Mouse (Mus musculus): ENCODE measurements around the gene Cdk5rap1.

Gene Cdk5rap1

DNA sequence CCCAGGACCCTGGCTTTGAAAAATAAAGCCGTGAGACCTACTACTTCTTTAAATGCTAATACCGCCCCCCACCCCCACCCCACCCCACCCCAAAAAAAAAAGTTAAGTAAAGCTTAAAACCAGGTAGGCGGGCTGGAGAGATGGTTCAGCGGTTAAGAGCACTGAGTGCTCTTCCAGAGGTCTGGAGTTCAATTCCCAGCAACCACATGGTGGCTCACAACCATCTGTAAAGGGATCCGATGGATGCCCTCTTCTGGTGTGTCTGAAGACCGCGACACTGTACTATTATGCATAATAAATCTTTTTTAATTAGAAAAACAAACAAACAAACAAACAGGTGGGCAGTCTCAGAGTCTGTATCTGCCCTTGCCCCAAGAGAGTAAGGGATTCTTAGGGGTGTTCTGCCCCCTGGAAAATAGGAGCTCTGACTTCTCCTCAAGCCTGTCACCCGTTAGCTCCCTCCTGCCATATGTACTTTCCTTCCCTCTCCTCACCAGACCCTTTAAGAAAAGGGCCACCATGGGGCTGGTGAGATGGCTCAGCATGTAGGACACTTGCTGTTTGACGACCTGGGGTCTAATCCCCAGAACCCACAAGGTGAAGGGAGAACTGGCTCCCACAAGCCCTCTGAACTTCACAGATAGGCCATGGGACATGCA is at the start of gene Cdk5rap1:
Gene Cdk5rap1 (minus strand): TSS at position 169 of the 659 bp plus-strand sequence.
- CTCF ChIA-PET: interaction anchor here (0.6 to 0.8 kb wide), 5 partner anchors 24 to 690 kb away, joined by 3 to 9 read pairs (median 4); no protein-coding TSS in a partner anchor

- CTCF ChIA-PET: no interaction called here
Measured at GRCm38 (mm10) chr2:154422181-154422580, 49.4 kb upstream of the Cdk5rap1 start.

DNA sequence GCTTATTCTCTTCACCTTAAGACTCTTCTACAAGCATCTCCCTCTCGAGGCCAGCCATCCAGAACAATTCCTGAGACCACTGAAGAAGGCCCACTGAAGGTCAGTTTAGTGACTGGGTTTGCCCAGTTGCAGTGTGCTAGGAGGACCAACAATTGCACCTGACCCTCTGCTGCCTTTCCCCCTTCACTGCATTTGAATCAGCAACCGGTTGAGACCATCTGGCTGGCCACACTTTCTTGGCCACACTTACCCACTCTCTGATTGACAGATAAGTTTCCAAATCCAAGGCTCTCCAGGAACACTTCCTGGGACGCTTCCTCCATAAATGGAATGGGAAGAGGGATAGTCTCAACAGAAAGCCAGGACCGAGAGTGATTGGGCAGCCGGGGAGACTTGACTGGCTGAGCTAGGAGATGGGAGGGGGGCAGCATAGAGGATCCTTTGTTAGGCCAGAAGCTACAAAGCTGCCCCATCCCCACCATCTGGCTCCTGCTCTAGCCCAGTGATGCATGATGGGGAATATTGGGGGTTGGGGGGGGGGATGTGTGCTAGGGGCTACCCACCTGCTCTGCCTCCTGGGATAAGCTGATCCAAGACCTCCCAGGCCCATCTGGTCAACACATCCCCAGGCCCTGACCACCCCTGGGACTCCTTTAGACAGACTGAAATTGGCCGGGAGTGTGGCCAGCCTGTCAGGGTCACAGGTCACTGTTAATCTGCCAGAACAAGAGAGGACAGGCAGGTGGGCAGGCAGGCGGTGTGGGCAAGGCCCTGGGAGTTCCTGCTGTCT is 48.3 kb upstream of the Cdk5rap1 start:
- CTCF ChIA-PET: interaction anchor here (0.6 kb wide), 1 partner anchor 165 kb away, joined by 3 read pairs; no protein-coding TSS in a partner anchor

GRCm38 (mm10) chr2:154419631-154420515 is 47.1 kb upstream of the Cdk5rap1 start:
- CTCF ChIA-PET: no interaction called here

DNA sequence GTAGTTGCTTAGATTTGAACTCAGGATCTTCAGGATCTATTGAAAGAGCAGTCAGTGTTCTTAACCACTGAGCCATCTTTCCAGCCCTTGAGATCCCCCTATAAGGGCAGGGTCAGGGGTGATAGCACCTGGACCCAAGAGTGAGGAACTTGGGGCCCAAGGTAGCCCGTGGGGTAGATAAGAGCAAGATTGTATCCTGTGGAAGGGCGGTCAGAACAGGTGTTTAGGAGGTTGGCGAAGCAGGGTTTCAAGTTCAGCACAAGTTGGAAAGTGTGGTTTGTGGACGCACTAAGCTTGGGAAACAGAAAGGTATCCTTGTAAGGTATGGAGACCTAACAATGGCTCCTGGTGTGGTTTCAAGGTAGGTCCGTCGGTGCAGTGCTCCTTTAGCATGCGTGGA is 45.2 kb upstream of the Cdk5rap1 start:
- CTCF ChIA-PET: no interaction called here

- CTCF ChIA-PET: no interaction called here
Measured at GRCm38 (mm10) chr2:154417107-154417506, 44.3 kb upstream of the Cdk5rap1 start.

- CTCF ChIA-PET: interaction anchor here (0.6 to 0.9 kb wide), 2 partner anchors 15 to 128 kb away, joined by 3 to 5 read pairs; no protein-coding TSS in a partner anchor
Measured at GRCm38 (mm10) chr2:154412018-154412666, 39.3 kb upstream of the Cdk5rap1 start.

DNA sequence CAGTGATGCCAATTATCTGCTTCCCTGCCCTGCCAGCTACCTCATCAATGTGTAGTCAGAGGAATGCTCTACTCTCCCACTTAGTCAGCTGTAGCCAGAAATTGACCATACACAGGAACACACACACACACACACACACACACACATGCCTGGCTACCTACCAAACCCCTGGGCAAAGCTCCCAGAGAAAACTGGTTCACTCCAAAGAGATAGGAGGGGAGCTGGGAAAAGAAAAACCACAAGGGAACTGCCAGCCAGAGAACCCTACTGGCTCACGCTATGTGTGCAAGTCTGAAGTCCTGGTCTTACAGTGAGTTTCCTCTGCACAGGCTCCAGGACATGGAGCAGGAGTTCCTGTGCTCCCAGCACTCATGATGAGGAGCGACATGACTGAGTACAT is 37.5 kb upstream of the Cdk5rap1 start:
- CTCF ChIA-PET: interaction anchor here (0.7 kb wide), 2 partner anchors 42 to 1363 kb away, joined by 3 to 4 read pairs; no protein-coding TSS in a partner anchor

GRCm38 (mm10) chr2:154407643-154408445 is 35.0 kb upstream of the Cdk5rap1 start, which contains the start of gene Snta1:
Gene Snta1, minus strand, starts transcription at chr2:154408099.
- CTCF ChIA-PET: interaction anchor here (0.7 kb wide), 1 partner anchor 161 kb away, joined by 9 read pairs; no protein-coding TSS in a partner anchor

DNA sequence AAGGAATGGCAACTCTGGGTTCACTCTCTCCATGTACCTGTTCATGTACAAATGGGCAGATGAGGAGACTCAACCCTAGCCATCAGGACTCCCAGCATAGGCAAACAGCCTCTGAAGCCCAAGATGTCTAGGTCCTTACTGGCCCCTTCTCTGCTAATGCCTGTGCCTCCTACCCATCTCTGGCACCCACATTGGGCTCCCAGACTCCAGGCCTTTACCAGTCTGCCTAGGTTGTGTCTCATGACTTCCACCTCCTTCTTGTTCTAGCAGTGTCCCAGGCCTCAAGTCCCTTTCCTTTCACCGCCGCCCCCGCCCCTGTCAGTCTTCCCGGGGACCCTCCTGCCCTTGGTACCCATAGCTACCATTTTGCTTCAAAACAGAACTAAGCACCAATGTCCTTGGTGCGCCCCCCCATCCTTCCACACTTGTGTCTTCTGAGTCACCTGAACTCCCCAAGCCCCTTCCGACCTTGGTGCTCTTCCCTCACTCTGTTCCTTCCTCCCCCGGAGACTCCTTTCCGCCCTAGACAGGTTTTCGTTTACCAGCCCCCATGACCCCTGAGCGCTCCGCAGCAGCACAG is 34.3 kb upstream of the Cdk5rap1 start:
- CTCF ChIA-PET: interaction anchor here (0.7 kb wide), 1 partner anchor 161 kb away, joined by 9 read pairs; no protein-coding TSS in a partner anchor

DNA sequence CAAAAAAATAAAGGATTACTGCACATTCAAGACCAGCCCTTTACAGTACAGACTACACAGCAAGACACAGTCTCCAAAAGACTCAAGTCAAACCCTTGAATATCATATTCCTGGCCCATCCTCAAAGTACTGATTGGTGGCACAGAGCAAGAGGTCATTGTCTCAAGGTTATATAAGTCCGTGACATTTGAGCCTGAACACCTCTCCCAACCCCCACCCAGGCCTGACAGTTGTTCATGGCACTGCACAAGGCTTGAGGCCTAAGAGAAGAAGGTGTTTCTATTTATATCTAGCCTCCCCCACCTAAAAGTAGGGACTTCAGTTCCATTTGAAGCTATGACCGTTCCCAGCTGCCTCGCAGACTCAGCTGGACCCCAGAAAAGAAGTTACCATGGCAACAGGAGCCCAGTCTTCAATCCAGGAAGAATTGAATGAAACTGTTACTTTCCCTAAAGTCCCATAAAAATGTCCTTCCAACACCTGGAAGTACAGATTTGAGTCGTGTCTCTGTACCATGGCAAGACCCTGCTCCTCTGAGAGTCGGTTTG is 32.7 kb upstream of the Cdk5rap1 start:
- CTCF ChIA-PET: no interaction called here

GRCm38 (mm10) chr2:154402811-154403210 is 30.0 kb upstream of the Cdk5rap1 start:
- CTCF ChIA-PET: interaction anchor here (0.7 kb wide), 1 partner anchor 1324 kb away, joined by 5 read pairs; no protein-coding TSS in a partner anchor

- CTCF ChIA-PET: interaction anchor here (0.7 to 0.8 kb wide), 2 partner anchors 143 to 1325 kb away, joined by 3 to 5 read pairs; no protein-coding TSS in a partner anchor
Measured at GRCm38 (mm10) chr2:154401976-154402375, 29.2 kb upstream of the Cdk5rap1 start.

- CTCF ChIA-PET: interaction anchor here (0.8 kb wide), 1 partner anchor 647 kb away, joined by 7 read pairs; no protein-coding TSS in a partner anchor
Measured at GRCm38 (mm10) chr2:154399325-154399724, 26.5 kb upstream of the Cdk5rap1 start.

- CTCF ChIA-PET: interaction anchor here (0.6 kb wide), 1 partner anchor 29 kb away, joined by 3 read pairs; no protein-coding TSS in a partner anchor
Measured at GRCm38 (mm10) chr2:154398267-154398666, 25.5 kb upstream of the Cdk5rap1 start.

DNA sequence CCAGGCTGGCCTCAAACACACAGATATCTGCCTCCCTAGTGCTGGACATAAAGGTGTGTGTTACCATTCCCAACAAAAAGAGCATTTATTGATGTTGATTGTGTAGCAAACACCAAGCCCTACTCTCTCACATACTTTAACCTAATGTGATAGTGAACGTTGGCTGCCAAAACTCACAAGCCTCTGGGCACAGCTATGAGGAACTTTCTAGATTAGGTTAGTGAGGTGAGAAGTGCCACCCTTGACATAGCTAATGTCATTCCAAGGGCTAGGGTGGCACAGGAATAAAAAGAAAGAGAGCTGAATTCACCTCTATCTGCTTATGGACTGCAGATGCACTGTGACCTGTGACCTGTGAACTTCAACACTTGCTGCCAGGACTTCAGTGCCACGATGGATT is 23.7 kb upstream of the Cdk5rap1 start:
- CTCF ChIA-PET: interaction anchor here (0.7 kb wide), 1 partner anchor 340 kb away, joined by 10 read pairs; no protein-coding TSS in a partner anchor

GRCm38 (mm10) chr2:154394602-154395001 is 21.8 kb upstream of the Cdk5rap1 start:
- CTCF ChIA-PET: no interaction called here

DNA sequence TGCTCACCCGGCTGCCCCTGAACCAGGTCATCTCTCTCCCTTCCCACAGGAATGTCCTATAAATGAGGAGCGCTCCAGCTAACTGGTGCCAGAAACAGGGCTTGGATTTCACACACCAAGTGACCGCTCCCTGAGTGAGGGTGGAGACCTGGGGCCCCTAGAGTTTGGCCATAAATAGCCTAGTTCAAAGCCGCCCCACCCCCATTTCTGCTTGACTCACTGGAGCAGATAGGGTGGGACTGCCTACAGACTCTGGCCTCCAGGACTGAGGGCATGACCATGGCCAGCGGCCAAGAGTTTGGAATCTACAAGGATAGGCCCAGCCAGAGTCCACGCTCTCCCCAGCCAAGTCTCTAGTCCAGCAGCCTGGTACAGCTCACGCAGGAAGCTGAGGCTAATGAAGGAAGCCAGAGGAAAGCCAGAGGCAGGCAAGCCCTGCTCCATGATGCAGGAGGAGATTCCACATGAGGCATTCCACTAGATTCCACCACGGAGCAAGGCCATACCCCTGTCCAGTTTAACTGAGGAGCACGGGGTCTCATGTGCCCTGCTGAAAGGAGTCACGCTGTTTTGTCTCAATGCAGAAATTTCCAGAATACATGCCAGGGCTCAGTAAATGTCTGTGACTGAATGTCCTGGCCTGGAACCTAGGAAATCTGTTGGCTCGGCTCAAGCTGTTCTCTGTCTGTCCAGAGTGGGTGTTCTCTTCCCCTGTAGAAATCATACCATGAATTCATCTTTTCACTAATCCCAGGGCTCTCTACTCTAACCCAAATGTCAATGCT is 17.6 kb upstream of the Cdk5rap1 start:
- CTCF ChIA-PET: no interaction called here
